Mouse (Mus musculus) embryonic facial prominence, embryonic 14.5 days (tissue): Measurements from ENCODE around the gene Rtn1. TPM values are rescaled to one million over a fixed set of nuclear protein-coding genes. Genes with fewer than 3 reads are reported as not detected.

Experiments
- ATAC-seq: fragments of 200-750 bp; cut with Nextera tagmentation; 2 replicates; pipeline ENCODE4 v1.8.0; 2017; ENCODE audit warnings: low read depth, moderate number of reproducible peaks, moderate TSS enrichment
- DNase-seq: peaks from one replicate; pipeline ENCODE4 v3.0.0-alpha.2; 2015; ENCODE audit warnings: low spot score
- H3K27ac ChIP-seq: fragments of 300-500 bp; sonication (generic); replicated peaks from 2 replicates; pipeline ENCODE4 v1.5.1; 2014; ENCODE audit warnings: low read depth, mild to moderate bottlenecking, low read length, moderate library complexity
- H3K27me3 ChIP-seq: fragments of 300-500 bp; sonication (generic); replicated peaks from 2 replicates; pipeline ENCODE4 v1.6.1; 2014; ENCODE audit warnings: low read length; ENCODE audit not compliant: control insufficient read depth, insufficient read depth
- H3K36me3 ChIP-seq: fragments of 300-500 bp; sonication (generic); 2 replicates; pipeline ENCODE4 v1.6.1; 2014; ENCODE audit warnings: low read length, mixed read lengths; ENCODE audit not compliant: control insufficient read depth, insufficient read depth
- H3K4me1 ChIP-seq: fragments of 300-500 bp; sonication (generic); 2 replicates; pipeline ENCODE4 v1.6.1; 2014; ENCODE audit warnings: antibody characterized with exemption, low read length; ENCODE audit not compliant: control insufficient read depth, insufficient read depth
- H3K4me2 ChIP-seq: fragments of 300-500 bp; sonication (generic); 2 replicates; pipeline ENCODE4 v1.6.1; 2014; ENCODE audit warnings: low read depth, mild to moderate bottlenecking, low read length, moderate library complexity, mixed read lengths
- H3K4me3 ChIP-seq: fragments of 300-500 bp; sonication (generic); 2 replicates; pipeline ENCODE4 v1.5.1; 2014; ENCODE audit warnings: low read depth, mild to moderate bottlenecking, low read length
- H3K9ac ChIP-seq: fragments of 300-500 bp; sonication (generic); 2 replicates; pipeline ENCODE4 v1.6.1; 2014; ENCODE audit warnings: low read depth, mild to moderate bottlenecking, low read length, moderate library complexity, mixed read lengths
- H3K9me3 ChIP-seq: fragments of 300-500 bp; sonication (generic); 2 replicates; pipeline ENCODE4 v1.6.1; 2016; ENCODE audit warnings: low read length; ENCODE audit not compliant: control insufficient read depth
- WGBS: fragments of 180-500 bp; shearing (Covaris S2); extraction: QIAGEN DNeasy Blood & Tissue Kit; methylation state at CpG from one replicate; pipeline ENCODE4 v1.1.7; 2014; 5-methylcytosine and 5-hydroxymethylcytosine counted together
- polyA plus RNA-seq: library from polyadenylated mRNA; unstranded; fragments of >200 nt; fragmentation: Nextera tagmentation; extraction: Ambion mirVana; gene quantifications from 2 replicates; pipeline ENCODE4 v1.2.1, GENCODE M21; 2014

Gene Rtn1
- polyA plus RNA-seq, 1 experiment from 2014 or later, result 84.9 TPM

DNA sequence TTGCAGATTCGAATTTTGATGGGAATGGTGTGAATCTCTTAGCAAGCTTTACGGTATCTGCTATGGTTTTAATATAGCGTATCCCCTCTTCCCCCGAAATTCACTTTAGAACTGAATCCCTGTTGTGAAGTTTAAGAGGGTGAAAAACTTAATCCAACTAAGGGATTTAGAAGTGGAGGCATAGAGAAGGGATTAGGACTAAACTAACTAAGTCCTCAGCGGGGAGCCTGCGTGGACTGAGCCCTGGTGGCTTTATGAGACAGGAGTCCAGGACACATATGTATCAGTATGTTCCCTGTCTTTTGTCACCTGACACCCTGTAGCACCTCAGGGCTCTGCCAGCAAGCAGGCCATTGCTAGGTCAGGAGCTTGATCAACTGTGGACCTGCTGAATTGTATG, 181.1 kb downstream of the Rtn1 start:
- H3K4me2 ChIP-seq, result no peak overlapping the region
- H3K4me1 ChIP-seq, result no peaks in the 10 kb centered on the region
- H3K36me3 ChIP-seq, result no peaks in the 10 kb centered on the region
- WGBS, result 79% methylated on average over 6 of the region's 6 CpGs
- H3K27ac ChIP-seq, result no peak overlapping the region
- ATAC-seq (no peak), DNase-seq (no peak)
- no peaks in the 10 kb centered on the region for H3K9me3 ChIP-seq
- H3K27me3 ChIP-seq, result no peaks in the 10 kb centered on the region
- no peak overlapping the region for H3K4me3 ChIP-seq
- no peak overlapping the region for H3K9ac ChIP-seq

DNA sequence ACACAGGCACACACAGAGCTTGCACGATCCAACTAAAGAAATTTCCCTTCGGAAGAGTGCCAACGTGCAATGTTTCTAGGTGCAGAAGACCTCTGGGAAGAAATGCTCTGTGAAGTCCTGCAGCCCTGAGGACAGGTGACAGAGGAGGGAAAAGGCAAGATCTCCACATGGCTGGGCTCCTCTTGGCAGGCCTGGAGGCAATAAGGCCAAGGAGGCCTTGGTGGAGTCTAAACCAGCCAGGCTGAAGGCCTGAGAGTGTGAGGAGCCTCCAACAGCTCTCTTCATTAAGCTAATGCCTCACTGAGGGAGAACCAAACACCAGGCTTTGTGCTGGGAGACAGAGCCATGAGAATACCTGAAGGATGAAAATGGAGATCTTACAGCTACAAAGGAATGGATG, 183.5 kb downstream of the Rtn1 start:
- no peak overlapping the region for H3K27ac ChIP-seq
- H3K4me3 ChIP-seq, result no peak overlapping the region
- no peak for ATAC-seq
- 92% methylated on average over 3 of the region's 3 CpGs for WGBS
- no peaks in the 10 kb centered on the region for H3K9me3 ChIP-seq
- no peaks in the 10 kb centered on the region for H3K4me1 ChIP-seq
- DNase-seq, result no peak
- H3K4me2 ChIP-seq, result no peak overlapping the region
- H3K9ac ChIP-seq, result no peak overlapping the region
- no peaks in the 10 kb centered on the region for H3K27me3 ChIP-seq
- no peaks in the 10 kb centered on the region for H3K36me3 ChIP-seq

DNA sequence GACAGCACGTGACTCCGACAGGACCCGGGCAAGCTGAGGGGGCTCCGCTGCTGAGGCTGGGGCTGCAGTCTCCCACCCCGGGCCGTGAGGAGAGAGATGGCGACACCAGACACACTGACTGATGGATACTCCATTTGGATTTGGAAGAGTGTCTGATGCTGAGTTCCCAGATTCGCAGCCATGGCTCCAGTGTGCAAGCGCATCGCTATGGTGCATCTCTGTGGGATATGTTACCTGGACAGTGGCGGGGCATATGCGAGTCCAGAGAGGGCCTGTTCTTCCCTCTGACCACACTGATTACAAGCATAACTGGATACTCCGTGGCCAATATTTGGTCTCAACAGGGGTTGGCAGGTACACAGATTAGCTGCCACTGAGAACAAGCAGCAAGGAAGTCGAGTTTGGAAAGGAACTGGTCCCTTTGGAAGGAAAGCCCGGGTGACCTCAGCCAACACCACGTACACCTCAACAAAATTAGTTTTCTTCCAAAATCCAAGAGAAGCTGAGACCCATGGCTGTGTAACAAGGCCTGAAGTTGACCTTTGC, 185.2 kb downstream of the Rtn1 start:
- ATAC-seq (no peak), DNase-seq (no peak)
- Histone ChIP-seq H3K27ac (no peak overlapping the region), H3K9ac (no peak overlapping the region), H3K4me2 (no peak overlapping the region), H3K4me3 (no peak overlapping the region), H3K4me1 (no peaks in the 10 kb centered on the region), H3K9me3 (no peaks in the 10 kb centered on the region), H3K36me3 (no peaks in the 10 kb centered on the region), H3K27me3 (no peaks in the 10 kb centered on the region)
- 90% methylated on average over 16 of the region's 16 CpGs for WGBS

DNA sequence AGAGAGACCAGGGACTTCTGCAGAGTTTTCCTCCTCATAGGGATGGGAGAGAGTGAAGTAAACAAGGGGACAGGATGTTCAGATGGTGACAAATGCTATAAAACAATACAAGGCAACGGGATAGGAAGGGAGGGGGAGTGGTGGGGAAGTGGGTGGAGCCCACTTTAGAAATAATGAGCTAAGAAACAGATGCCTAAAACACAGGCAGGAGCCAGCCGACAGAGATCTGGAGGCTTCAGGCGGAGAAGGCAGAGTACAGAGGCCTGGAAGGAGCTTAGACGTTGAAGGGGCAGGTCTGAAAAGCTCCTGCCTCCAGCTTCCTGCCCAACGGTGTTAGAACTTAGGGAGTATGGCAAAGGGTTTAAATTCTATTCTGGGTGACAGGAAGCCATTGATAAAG, 195.3 kb downstream of the Rtn1 start:
- Histone ChIP-seq H3K9ac (no peak overlapping the region), H3K4me3 (no peak overlapping the region), H3K27me3 (no peaks in the 10 kb centered on the region), H3K4me1 (no peaks in the 10 kb centered on the region), H3K4me2 (no peak overlapping the region), H3K36me3 (no peaks in the 10 kb centered on the region), H3K9me3 (no peaks in the 10 kb centered on the region), H3K27ac (no peak overlapping the region)
- ATAC-seq (no peak), DNase-seq (no peak)
- WGBS, result 53% methylated on average over 5 of the region's 5 CpGs

DNA sequence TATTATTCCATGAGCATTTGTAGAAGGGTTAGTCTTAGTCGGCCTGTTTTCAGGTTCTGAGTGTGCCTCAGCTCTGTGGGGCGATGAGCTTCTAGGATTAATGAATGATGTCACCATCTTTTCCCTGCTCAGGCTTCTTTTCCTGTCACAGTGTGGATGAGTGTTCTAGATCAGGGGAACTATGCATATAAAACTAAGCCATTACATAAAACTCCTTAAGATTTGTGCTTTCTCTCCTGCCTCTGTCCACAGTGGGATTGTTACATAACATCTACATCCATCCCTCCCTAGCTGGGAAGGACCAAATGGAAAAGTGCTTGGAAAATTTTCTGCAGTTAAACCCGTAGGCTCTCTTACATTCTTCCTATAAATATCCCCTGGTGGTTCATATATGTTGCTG, 208.0 kb downstream of the Rtn1 start:
- H3K27me3 ChIP-seq, result no peaks in the 10 kb centered on the region
- H3K4me3 ChIP-seq, result no peak overlapping the region
- no peak overlapping the region for H3K4me2 ChIP-seq
- DNase-seq (no peak), ATAC-seq (no peak)
- H3K36me3 ChIP-seq, result no peaks in the 10 kb centered on the region
- H3K4me1 ChIP-seq, result peaks cover 5% of the 10 kb centered on the region; the same call in 1 of the 2 replicates
- H3K27ac ChIP-seq, result no peak overlapping the region
- no peak overlapping the region for H3K9ac ChIP-seq
- H3K9me3 ChIP-seq, result no peaks in the 10 kb centered on the region
- WGBS, result 89% methylated on average over 3 of the region's 3 CpGs

DNA sequence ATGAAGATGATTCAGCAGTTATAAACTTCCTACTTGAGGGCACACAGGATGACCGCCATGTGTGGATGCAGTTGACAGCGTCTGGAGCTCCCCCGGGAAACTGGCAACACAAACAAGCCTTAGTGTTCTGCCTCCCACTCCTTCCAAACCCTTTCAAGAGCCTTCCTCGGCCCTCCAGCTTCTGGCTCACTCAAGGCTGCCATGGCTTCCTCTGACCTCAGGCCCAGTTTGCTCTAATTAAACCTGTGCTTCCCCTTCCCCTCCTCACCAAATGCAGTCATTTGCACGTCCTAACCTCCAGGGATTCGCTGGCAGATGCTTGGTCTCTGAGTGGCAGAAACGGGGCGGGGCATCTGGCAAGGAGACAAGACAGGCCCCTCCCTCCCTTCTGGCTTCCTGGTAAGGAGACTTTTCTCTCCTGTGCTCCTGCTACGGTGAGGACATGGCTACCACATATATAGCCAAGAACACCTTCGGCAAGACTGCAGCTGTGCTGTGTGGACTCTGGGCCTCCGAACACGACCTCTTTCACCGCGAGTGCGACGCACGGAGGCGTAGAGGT, 210.8 kb downstream of the Rtn1 start:
- peak; percentile 72 for DNase-seq
- H3K9me3 ChIP-seq, result no peaks in the 10 kb centered on the region
- H3K36me3 ChIP-seq, result no peaks in the 10 kb centered on the region
- 21% methylated on average over 18 of the region's 18 CpGs for WGBS
- H3K9ac ChIP-seq, result no peak overlapping the region
- no peak overlapping the region for H3K27ac ChIP-seq
- peak overlapping the region; percentile 35 for H3K4me2 ChIP-seq
- H3K27me3 ChIP-seq, result no peaks in the 10 kb centered on the region
- H3K4me3 ChIP-seq, result peak overlapping the region; percentile 10; the same call in 1 of the 2 replicates
- H3K4me1 ChIP-seq, result peaks cover 5% of the 10 kb centered on the region; the same call in 1 of the 2 replicates
- peak; percentile 71; the same call in 1 of the 2 replicates for ATAC-seq

DNA sequence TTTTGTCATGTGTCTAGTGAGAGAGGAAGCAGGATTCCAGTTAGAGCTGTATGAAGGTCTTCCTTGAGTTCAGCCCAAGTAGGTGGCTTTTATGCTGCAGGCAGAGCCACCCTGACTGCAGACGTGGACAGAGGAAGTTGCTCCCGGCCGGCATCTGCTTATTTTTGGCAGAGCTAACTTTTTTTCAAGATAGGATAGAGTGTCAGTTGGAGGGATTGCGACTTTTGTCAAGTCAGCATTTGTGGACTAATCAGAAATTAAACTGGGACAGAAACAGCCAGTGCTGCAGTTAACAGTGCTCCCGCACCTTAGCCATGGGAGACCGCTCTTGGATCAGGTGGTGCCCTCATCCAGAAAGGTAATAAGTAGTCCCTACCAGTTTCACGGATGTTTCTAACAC, 211.4 kb downstream of the Rtn1 start:
- no peak for ATAC-seq
- Histone ChIP-seq H3K4me2 (no peak overlapping the region), H3K27ac (no peak overlapping the region), H3K36me3 (no peaks in the 10 kb centered on the region), H3K9me3 (no peaks in the 10 kb centered on the region), H3K27me3 (no peaks in the 10 kb centered on the region), H3K9ac (no peak overlapping the region), H3K4me3 (no peak overlapping the region), H3K4me1 (peaks cover 5% of the 10 kb centered on the region; the same call in 1 of the 2 replicates)
- 50% methylated on average over 7 of the region's 7 CpGs for WGBS
- DNase-seq, result no peak

DNA sequence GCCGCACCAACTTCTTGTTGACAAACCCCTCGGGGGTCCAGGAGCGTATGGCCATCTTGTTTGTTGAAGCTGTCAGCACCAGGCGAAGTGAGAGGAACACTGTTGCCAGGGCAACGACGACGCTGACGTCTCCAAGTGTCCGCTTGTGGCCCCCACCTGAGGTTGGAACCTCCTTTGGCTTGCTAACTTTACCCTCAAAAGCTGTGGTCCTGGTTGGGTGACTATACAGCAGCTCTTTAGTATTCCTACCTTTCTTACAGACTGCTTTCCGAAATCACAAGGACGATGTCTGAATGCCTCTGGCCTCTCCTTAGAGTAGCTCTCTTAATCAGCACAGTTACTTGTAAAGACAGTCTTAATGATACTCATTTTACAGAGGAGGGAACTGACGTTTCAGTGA, 223.9 kb downstream of the Rtn1 start, which contains the start of gene Ccdc175:
Ccdc175 (minus strand) TSS at position 101 of the 400 bp plus-strand sequence.
- Histone ChIP-seq H3K27ac (no peak within 1 kb of the TSS), H3K4me1 (no peaks in the 10 kb centered on the region), H3K4me3 (no peak within 1 kb of the TSS), H3K9ac (no peak within 1 kb of the TSS), H3K4me2 (no peak within 1 kb of the TSS), H3K36me3 (no peaks in the 10 kb centered on the region), H3K9me3 (no peaks in the 10 kb centered on the region), H3K27me3 (no peaks in the 10 kb centered on the region)
- ATAC-seq, result no peak
- WGBS, result 81% methylated on average over 12 of the region's 12 CpGs
- no peak for DNase-seq

DNA sequence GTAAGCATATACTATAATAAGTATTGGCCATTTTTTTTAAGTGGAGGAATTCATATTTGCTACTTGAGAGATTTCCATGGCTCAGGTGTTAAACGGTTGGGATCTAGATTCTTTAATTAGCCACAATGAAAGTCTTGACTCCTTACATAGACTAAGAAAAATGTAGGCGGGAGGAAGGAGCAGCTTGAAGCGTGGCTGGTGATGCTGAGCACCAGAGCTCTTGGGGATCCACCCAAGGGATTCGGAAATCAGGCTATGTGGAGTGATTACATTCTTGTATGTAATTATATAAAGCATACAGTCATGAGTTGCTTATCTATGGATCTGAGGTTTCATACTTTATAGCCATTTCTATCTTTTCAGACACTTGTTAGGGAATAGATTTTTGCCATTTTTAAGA, 229.3 kb downstream of the Rtn1 start:
- Histone ChIP-seq H3K27ac (no peak overlapping the region), H3K9me3 (no peaks in the 10 kb centered on the region), H3K4me2 (no peak overlapping the region), H3K4me1 (no peaks in the 10 kb centered on the region), H3K27me3 (no peaks in the 10 kb centered on the region), H3K4me3 (no peak overlapping the region), H3K36me3 (no peaks in the 10 kb centered on the region), H3K9ac (no peak overlapping the region)
- 70% methylated on average over 4 of the region's 4 CpGs for WGBS
- no peak for DNase-seq
- no peak for ATAC-seq
